Mouse (Mus musculus) left cerebral cortex, postnatal 36 days (tissue): ENCODE measurements around the gene AU040320. TPM values are rescaled to one million over a fixed set of nuclear protein-coding genes. Genes with fewer than 3 reads are reported as not detected.

ENCODE experiments used
- DNase-seq, 2 experiments: peaks; one replicate each; pipeline ENCODE4 v3.0.0; 2021 to 2022; ENCODE audit warnings: low spot score in 2 of 2, mixed read lengths in 1 of 2
- intact Hi-C: fragments of 180-260 bp; cut with DNase I; formaldehyde crosslinking; loops from one replicate; pipeline ENCODE4 v1.15.1; 2025
- total RNA-seq, 2 experiments: library from RNA; stranded (reverse); gene quantifications; 2 replicates each; pipeline ENCODE4 v1.2.3; 2021

Gene AU040320
- 10 to 100 TPM; 53.7 to 56.7 TPM for total RNA-seq

GRCm38 (mm10) chr4:126753268-126754230 lies at the start of gene AU040320, which contains the start of gene Ncdn:
Gene AU040320 (plus strand): TSS chr4:126753544.
Gene Ncdn (minus strand): TSS chr4:126753438.
- intact Hi-C loops = loop anchor here (2.0 to 5.0 kb wide), 3 partner anchors 39 to 85 kb away; no protein-coding TSS in a partner anchor
- peak; percentile 98 for DNase-seq

- intact Hi-C loops = no loop called here
- no peak for DNase-seq
Observed at GRCm38 (mm10) chr4:126706630-126707438, 46.5 kb upstream of the AU040320 start.

GRCm38 (mm10) chr4:126707439-126707826 lies 45.9 kb upstream of the AU040320 start:
- DNase-seq = no peak
- intact Hi-C loops = no loop called here

- intact Hi-C loops = no loop called here
- no peak for DNase-seq
Observed at GRCm38 (mm10) chr4:126732111-126732510, 21.2 kb upstream of the AU040320 start.

DNA sequence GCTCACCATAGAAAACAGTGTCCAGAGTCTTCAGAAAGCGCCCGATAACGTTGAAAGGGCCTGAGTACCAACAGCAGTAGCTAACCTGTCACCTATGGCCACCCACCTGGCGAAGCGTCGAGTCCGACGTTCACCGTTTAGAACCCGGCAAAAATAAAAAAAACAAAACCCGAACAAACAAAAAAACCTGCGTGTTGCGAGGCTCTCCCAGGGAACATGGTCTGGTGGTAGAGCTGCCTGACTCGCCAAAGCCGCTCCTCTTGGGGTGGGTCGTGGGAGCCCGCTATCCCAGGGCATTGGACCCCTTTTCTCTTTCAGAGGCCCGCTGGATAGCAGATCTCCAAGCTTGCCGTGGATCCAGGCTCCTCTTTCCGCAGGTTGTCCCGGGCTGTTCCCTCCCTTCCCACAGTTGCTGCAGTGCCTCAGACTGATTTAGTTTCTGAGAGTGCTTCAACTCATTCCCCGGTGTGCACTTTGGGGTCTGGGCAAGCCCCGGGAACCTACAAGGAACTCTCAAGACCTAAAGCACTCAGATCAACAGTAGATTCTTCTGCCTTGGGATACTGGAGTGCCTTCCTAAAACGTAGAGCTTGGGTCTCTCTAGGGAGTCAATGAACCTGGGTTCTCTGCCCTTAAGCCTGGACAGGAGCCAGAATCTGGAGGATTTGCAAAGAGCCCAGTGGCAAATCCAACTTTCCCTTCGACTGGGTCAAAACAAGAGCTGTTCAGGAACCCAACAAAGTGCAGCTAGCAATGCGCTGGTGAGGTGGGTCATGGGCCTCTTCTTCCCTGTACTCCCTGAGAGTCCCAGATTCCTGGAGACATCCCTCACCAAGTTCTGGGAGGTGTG lies 20.6 kb upstream of the AU040320 start:
- intact Hi-C loops = no loop called here
- DNase-seq = no peak

- DNase-seq = no peak
- intact Hi-C loops = no loop called here
Observed at GRCm38 (mm10) chr4:126734001-126734603, 19.2 kb upstream of the AU040320 start.

GRCm38 (mm10) chr4:126734700-126735381 lies 18.5 kb upstream of the AU040320 start:
- DNase-seq = no peak
- intact Hi-C loops = no loop called here

GRCm38 (mm10) chr4:126735382-126736000 lies 17.9 kb upstream of the AU040320 start:
- DNase-seq = no peak

DNA sequence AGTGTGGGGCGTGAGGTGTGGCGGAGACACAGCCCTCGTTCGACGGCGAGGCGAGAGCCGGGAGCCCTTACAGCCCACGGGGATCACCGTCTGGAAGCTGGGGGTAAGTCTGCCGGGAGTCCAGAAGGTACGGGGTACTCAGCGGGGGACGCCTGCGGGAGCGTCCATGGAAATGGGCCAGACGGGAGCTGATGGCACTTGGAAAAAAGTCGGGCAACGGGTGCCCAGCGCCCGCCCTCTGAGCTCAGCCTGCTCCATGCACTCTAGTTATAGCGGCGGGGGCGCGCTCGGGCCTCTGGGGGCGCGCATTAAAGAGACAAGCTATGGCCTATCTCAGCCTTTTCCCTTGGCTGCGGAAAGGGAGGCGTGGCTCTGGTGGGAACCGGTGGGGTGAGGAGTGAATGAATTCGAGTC lies 17.3 kb upstream of the AU040320 start, which contains the start of gene Tfap2e:
Gene Tfap2e (minus strand): TSS at position 240 of the 414 bp plus-strand sequence.
- intact Hi-C loops = loop anchor here (1.0 kb wide), 1 partner anchor 135 kb away; no protein-coding TSS in a partner anchor
- DNase-seq = no peak

More at GRCm38 (mm10) chr4:126735382-126736000, 17.9 kb upstream of the AU040320 start:
- intact Hi-C loops = no loop called here

GRCm38 (mm10) chr4:126739966-126740676 lies 13.2 kb upstream of the AU040320 start:
- DNase-seq = no peak
- intact Hi-C loops = loop anchor here (5.0 kb wide), 1 partner anchor 183 kb away; the partner anchor contains the start of gene Clspn

- intact Hi-C loops = loop anchor here (1.0 to 5.0 kb wide), 2 partner anchors 141 to 184 kb away; partner anchors contain the start of gene Clspn
Observed at GRCm38 (mm10) chr4:126741448-126741847, 11.9 kb upstream of the AU040320 start.

GRCm38 (mm10) chr4:126742976-126743375 lies 10.4 kb upstream of the AU040320 start:
- intact Hi-C loops = loop anchor here (5.0 kb wide), 1 partner anchor 186 kb away; the partner anchor contains the start of gene Clspn
- no peak for DNase-seq

More at GRCm38 (mm10) chr4:126741448-126741847, 11.9 kb upstream of the AU040320 start:
- DNase-seq = peak; percentile 75 to 87

DNA sequence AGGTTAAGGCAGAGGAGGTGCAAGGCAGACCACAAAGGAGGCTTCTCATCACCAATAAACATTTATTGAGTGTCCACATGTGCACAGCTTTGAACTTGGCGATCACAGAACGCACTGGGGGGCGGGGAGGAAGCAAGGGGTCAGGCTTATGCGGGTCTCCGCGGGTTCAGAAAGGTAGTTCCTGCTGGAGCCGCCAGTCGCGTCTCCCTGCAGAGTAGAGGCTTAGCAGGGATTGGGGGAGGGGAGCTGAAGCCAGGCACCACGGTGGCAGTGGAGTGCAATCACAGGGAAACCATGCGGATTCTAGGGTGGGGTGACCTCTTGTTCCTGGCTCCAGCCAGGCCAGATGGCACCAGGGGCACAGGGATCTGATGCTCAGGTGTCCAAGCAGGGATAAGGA lies 9.6 kb upstream of the AU040320 start:
- intact Hi-C loops = loop anchor here (5.0 kb wide), 1 partner anchor 186 kb away; the partner anchor contains the start of gene Clspn
- DNase-seq = no peak

- no peak for DNase-seq
- intact Hi-C loops = loop anchor here (5.0 kb wide), 1 partner anchor 188 kb away; the partner anchor contains the start of gene Clspn
Observed at GRCm38 (mm10) chr4:126744831-126745230, 8.5 kb upstream of the AU040320 start.

DNA sequence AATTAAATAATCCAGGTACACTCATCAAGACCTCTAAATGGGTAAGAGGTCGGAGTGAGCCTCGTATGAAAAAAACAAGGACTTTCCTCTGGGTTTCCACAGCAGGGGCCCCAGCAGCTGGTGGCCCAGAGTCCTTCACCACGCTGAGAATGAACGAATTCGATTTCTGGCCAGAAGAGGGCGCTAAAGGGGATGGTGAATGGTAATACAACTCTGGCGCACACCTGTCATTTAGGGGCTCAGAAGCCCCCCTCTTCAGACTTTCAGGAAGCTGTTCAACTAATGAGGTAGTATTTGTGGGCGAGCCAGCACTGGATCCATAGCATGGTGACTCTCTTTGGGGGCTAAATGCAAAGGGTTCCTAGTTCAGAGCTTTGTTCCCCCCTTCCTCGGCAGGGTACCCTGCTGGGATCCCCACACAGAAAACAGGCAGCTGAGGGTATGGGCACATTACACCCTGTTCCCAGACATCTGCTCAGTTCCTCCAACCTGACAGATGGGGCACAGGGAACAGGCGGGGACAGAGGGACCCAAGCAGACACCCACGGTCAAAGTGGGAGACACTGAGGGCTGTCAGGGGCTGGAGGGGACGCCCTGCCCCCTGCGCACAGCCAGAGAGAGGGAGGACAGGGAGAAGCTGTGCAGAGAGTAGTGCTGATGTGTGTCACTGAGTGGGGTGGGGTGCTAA lies 7.7 kb upstream of the AU040320 start:
- intact Hi-C loops = no loop called here

GRCm38 (mm10) chr4:126746194-126746840 lies 7.0 kb upstream of the AU040320 start:
- no peak for DNase-seq
- intact Hi-C loops = no loop called here

More for the DNA sequence above, 7.7 kb upstream of the AU040320 start:
- DNase-seq = peak; percentile 49 to 57
